Mouse (Mus musculus): ENCODE results near the gene Aadacl3. TPM values are rescaled to one million over a fixed set of nuclear protein-coding genes. Genes with fewer than 3 reads are reported as not detected.

The Aadacl3 gene
- polyA plus RNA-seq, 1 experiment: not detected

- Histone ChIP-seq H3K27ac (ENCODE audit: insufficient read depth, low read length) (no peak overlapping the region), H3K4me3 (ENCODE audit: insufficient read depth, low read length) (no peak overlapping the region), H3K4me1 (ENCODE audit: control insufficient read depth, insufficient read depth, low read length) (no peaks in the 10 kb centered on the region)
- no peak for TF ChIP-seq CTCF (IDR thresholded peaks at IDR 0.05; ENCODE audit: borderline replicate concordance, insufficient read depth, low read length)
- no peak for TF ChIP-seq POLR2A (IDR thresholded peaks at IDR 0.05; ENCODE audit: low read depth, low read length)
Measured at GRCm38 (mm10) chr4:144433216-144433615, 30.3 kb downstream of the Aadacl3 start.

- Histone ChIP-seq H3K4me3 (ENCODE audit: insufficient read depth, low read length) (no peak overlapping the region), H3K4me1 (ENCODE audit: control insufficient read depth, insufficient read depth, low read length) (no peaks in the 10 kb centered on the region), H3K27ac (ENCODE audit: insufficient read depth, low read length) (no peak overlapping the region)
- no peak for TF ChIP-seq POLR2A (IDR thresholded peaks at IDR 0.05; ENCODE audit: low read depth, low read length)
- no peak for TF ChIP-seq CTCF (IDR thresholded peaks at IDR 0.05; ENCODE audit: borderline replicate concordance, insufficient read depth, low read length)
Measured at GRCm38 (mm10) chr4:144430723-144431122, 32.8 kb downstream of the Aadacl3 start.

- no peak overlapping the region for H3K27ac ChIP-seq (ENCODE audit: insufficient read depth, low read length)
- no peak for TF ChIP-seq POLR2A (IDR thresholded peaks at IDR 0.05; ENCODE audit: low read depth, low read length)
- no peak for TF ChIP-seq CTCF (IDR thresholded peaks at IDR 0.05; ENCODE audit: borderline replicate concordance, insufficient read depth, low read length)
Measured at GRCm38 (mm10) chr4:144428868-144429267, 34.7 kb downstream of the Aadacl3 start.

GRCm38 (mm10) chr4:144424590-144424989 is 39.0 kb downstream of the Aadacl3 start:
- Histone ChIP-seq H3K4me3 (ENCODE audit: insufficient read depth, low read length) (no peak overlapping the region), H3K4me1 (ENCODE audit: control insufficient read depth, insufficient read depth, low read length) (no peaks in the 10 kb centered on the region), H3K27ac (ENCODE audit: insufficient read depth, low read length) (no peak overlapping the region)
- TF ChIP-seq POLR2A (IDR thresholded peaks at IDR 0.05; ENCODE audit: low read depth, low read length) (no peak), CTCF (IDR thresholded peaks at IDR 0.05; ENCODE audit: borderline replicate concordance, insufficient read depth, low read length) (no peak)

More at GRCm38 (mm10) chr4:144428868-144429267, 34.7 kb downstream of the Aadacl3 start:
- H3K4me1 ChIP-seq (ENCODE audit: control insufficient read depth, insufficient read depth, low read length): no peaks in the 10 kb centered on the region
- no peak overlapping the region for H3K4me3 ChIP-seq (ENCODE audit: insufficient read depth, low read length)

GRCm38 (mm10) chr4:144420644-144421043 is 42.9 kb downstream of the Aadacl3 start:
- Histone ChIP-seq H3K4me1 (ENCODE audit: control insufficient read depth, insufficient read depth, low read length) (no peaks in the 10 kb centered on the region), H3K27ac (ENCODE audit: insufficient read depth, low read length) (no peak overlapping the region), H3K4me3 (ENCODE audit: insufficient read depth, low read length) (no peak overlapping the region)
- TF ChIP-seq POLR2A (IDR thresholded peaks at IDR 0.05; ENCODE audit: low read depth, low read length) (no peak), CTCF (IDR thresholded peaks at IDR 0.05; ENCODE audit: borderline replicate concordance, insufficient read depth, low read length) (peak; percentile 23; the same call in 1 of the 2 replicates)

GRCm38 (mm10) chr4:144408290-144408689 is 55.3 kb downstream of the Aadacl3 start, which contains the start of gene Pramef12:
Gene Pramef12 (minus strand): TSS chr4:144408464.
- Histone ChIP-seq H3K4me3 (ENCODE audit: insufficient read depth, low read length) (no peak within 1 kb of the TSS), H3K27ac (ENCODE audit: insufficient read depth, low read length) (no peak within 1 kb of the TSS), H3K4me1 (ENCODE audit: control insufficient read depth, insufficient read depth, low read length) (no peaks in the 10 kb centered on the region)
- TF ChIP-seq CTCF (IDR thresholded peaks at IDR 0.05; ENCODE audit: borderline replicate concordance, insufficient read depth, low read length) (no peak), POLR2A (IDR thresholded peaks at IDR 0.05; ENCODE audit: low read depth, low read length) (no peak)

GRCm38 (mm10) chr4:144406261-144406660 is 57.3 kb downstream of the Aadacl3 start:
- Histone ChIP-seq H3K27ac (ENCODE audit: insufficient read depth, low read length) (no peak overlapping the region), H3K4me3 (ENCODE audit: insufficient read depth, low read length) (no peak overlapping the region), H3K4me1 (ENCODE audit: control insufficient read depth, insufficient read depth, low read length) (no peaks in the 10 kb centered on the region)
- TF ChIP-seq POLR2A (IDR thresholded peaks at IDR 0.05; ENCODE audit: low read depth, low read length) (no peak), CTCF (IDR thresholded peaks at IDR 0.05; ENCODE audit: borderline replicate concordance, insufficient read depth, low read length) (no peak)

GRCm38 (mm10) chr4:144404456-144405086 is 59.0 kb downstream of the Aadacl3 start:
- peak overlapping the region; percentile 15 for H3K27ac ChIP-seq (ENCODE audit: insufficient read depth, low read length)
- no peak overlapping the region for H3K4me3 ChIP-seq (ENCODE audit: insufficient read depth, low read length)
- no peak for TF ChIP-seq CTCF (IDR thresholded peaks at IDR 0.05; ENCODE audit: borderline replicate concordance, insufficient read depth, low read length)
- 0 out of 2 replicates have a peak, but pooled peaks have one; percentile 20 for TF ChIP-seq POLR2A (IDR thresholded peaks at IDR 0.05; ENCODE audit: low read depth, low read length)
- no peaks in the 10 kb centered on the region for H3K4me1 ChIP-seq (ENCODE audit: control insufficient read depth, insufficient read depth, low read length)

Other genes with a start within 250 kb of the Aadacl3 start
- not detected in 2 replicates for gene Pramel5, start 183.3 kb downstream of the Aadacl3 start, polyA plus RNA-seq (2011; ENCODE audit: insufficient read length, low read depth, missing spikeins)
- not detected in 2 replicates for gene Gm13128, start 133.5 kb downstream of the Aadacl3 start, polyA plus RNA-seq (2011; ENCODE audit: insufficient read length, low read depth, missing spikeins)
- gene Gm13119, start 105.8 kb downstream of the Aadacl3 start, polyA plus RNA-seq (2011; ENCODE audit: insufficient read length, low read depth, missing spikeins): not detected in 2 replicates
- not detected in 2 replicates for gene Pramef20, start 85.8 kb downstream of the Aadacl3 start, polyA plus RNA-seq (2011; ENCODE audit: insufficient read length, low read depth, missing spikeins)
- not detected in 2 replicates for gene Pramef12, start 55.3 kb downstream of the Aadacl3 start, polyA plus RNA-seq (2011; ENCODE audit: insufficient read length, low read depth, missing spikeins)
- not detected in 2 replicates for gene 1700012P22Rik, start 25.0 kb downstream of the Aadacl3 start, polyA plus RNA-seq (2011; ENCODE audit: insufficient read length, low read depth, missing spikeins)
- gene Gm9944, start 10.4 kb downstream of the Aadacl3 start, polyA plus RNA-seq (2011; ENCODE audit: insufficient read length, low read depth, missing spikeins): not detected in 2 replicates
- gene 9430007A20Rik, start 56.1 kb upstream of the Aadacl3 start, polyA plus RNA-seq (2011; ENCODE audit: insufficient read length, low read depth, missing spikeins): not detected in 2 replicates
- not detected in 2 replicates for gene Gm13124, start 101.4 kb upstream of the Aadacl3 start, polyA plus RNA-seq (2011; ENCODE audit: insufficient read length, low read depth, missing spikeins)
- not detected in 2 replicates for gene Aadacl4, start 150.0 kb upstream of the Aadacl3 start, polyA plus RNA-seq (2011; ENCODE audit: insufficient read length, low read depth, missing spikeins)
- gene Gm436, start 222.6 kb upstream of the Aadacl3 start, polyA plus RNA-seq (2011; ENCODE audit: insufficient read length, low read depth, missing spikeins): not detected in 2 replicates

Data from embryonic fibroblast, embryonic 13.5 days (primary cell).